Mouse (Mus musculus) MEL (cell line): ENCODE results near the gene Cldnd2.

ENCODE experiments used
- CTCF ChIP-seq, 3 experiments: IDR thresholded peaks in 2 of 3; conservative IDR thresholded peaks in 1 of 3; 2 replicates each; pipeline ENCODE4 v1.5.1; 2011 to 2012; ENCODE audit warnings: low read length in 3 of 3, low read depth in 2 of 3, mild to moderate bottlenecking in 2 of 3, improper control_type of control experiment in 1 of 3, inconsistent platforms in 1 of 3, mixed read lengths in 1 of 3, moderate library complexity in 1 of 3; ENCODE audit not compliant: control insufficient read depth in 1 of 3, insufficient read depth in 1 of 3, poor library complexity in 1 of 3, severe bottlenecking in 1 of 3
- EP300 ChIP-seq, 2 experiments: IDR thresholded peaks; 2 replicates each; pipeline ENCODE4 v1.6.1; 2011; ENCODE audit warnings: improper control_type of control experiment in 2 of 2, low read length in 2 of 2, low read depth in 1 of 2, mild to moderate bottlenecking in 1 of 2
- GATA1 ChIP-seq: IDR thresholded peaks from 2 replicates; pipeline ENCODE4 v1.6.1; 2011; ENCODE audit warnings: low read depth, low read length, improper control_type of control experiment
- MAX ChIP-seq: IDR thresholded peaks from 2 replicates; pipeline ENCODE4 v1.6.1; 2011; ENCODE audit warnings: low read length, improper control_type of control experiment
- NELFE ChIP-seq: IDR thresholded peaks from 2 replicates; pipeline ENCODE4 v1.6.1; 2011; ENCODE audit warnings: low read depth, low read length, improper control_type of control experiment
- POLR2A ChIP-seq, 2 experiments: IDR thresholded peaks; 2 replicates each; pipeline ENCODE4 v1.6.1; 2011 to 2012; ENCODE audit warnings: low read length in 2 of 2, mild to moderate bottlenecking in 2 of 2, control low read depth in 1 of 2, improper control_type of control experiment in 1 of 2, low read depth in 1 of 2, moderate library complexity in 1 of 2; ENCODE audit not compliant: control insufficient read depth in 1 of 2, insufficient read depth in 1 of 2, poor library complexity in 1 of 2
- POLR2AphosphoS5 ChIP-seq: IDR thresholded peaks from 2 replicates; pipeline ENCODE4 v1.6.1; 2012; ENCODE audit warnings: low read depth, borderline replicate concordance, mild to moderate bottlenecking, inconsistent platforms, low read length, moderate library complexity, mixed read lengths
- USF1 ChIP-seq: IDR thresholded peaks from 2 replicates; pipeline ENCODE4 v1.6.1; 2014; ENCODE audit warnings: low read depth, mild to moderate bottlenecking, inconsistent platforms, low read length, improper control_type of control experiment, moderate library complexity
- ZC3H11A ChIP-seq: IDR thresholded peaks from 2 replicates; pipeline ENCODE4 v1.6.1; 2012; ENCODE audit warnings: low read depth, mild to moderate bottlenecking, inconsistent platforms, low read length, improper control_type of control experiment

GRCm38 (mm10) chr7:43408131-43408553 lies 32.4 kb upstream of the Cldnd2 start, which contains the start of gene Siglecg:
- TF ChIP-seq MAX (no peak), CTCF (IDR thresholded peaks at IDR 0.05 in 2 of 3, conservative IDR thresholded peaks at IDR 0.05 in 1 of 3; ENCODE audit: control insufficient read depth in 1 of 3, insufficient read depth in 1 of 3, low read depth in 2 of 3, low read length in 3 of 3, poor library complexity in 1 of 3, severe bottlenecking in 1 of 3) (no peak), POLR2AphosphoS5 (no peak), NELFE (no peak), ZC3H11A (no peak), EP300 (IDR thresholded peaks at IDR 0.05; ENCODE audit: low read depth in 1 of 2, low read length in 2 of 2) (no peak), USF1 (no peak), POLR2A (IDR thresholded peaks at IDR 0.05; ENCODE audit: control insufficient read depth in 1 of 2, insufficient read depth in 1 of 2, low read depth in 1 of 2, low read length in 2 of 2, poor library complexity in 1 of 2) (no peak), GATA1 (no peak)
